Mouse (Mus musculus) Patski (cell line): ENCODE data around the gene Crygn. TPM values are rescaled to one million over a fixed set of nuclear protein-coding genes. Genes with fewer than 3 reads are reported as not detected.
A peak's percentile ranks its signal among the peaks of the same experiment; 100 is the strongest.

ENCODE experiments used
- ATAC-seq: fragments of 100-300 bp; one replicate; pipeline ENCODE4 v1.8.0; 2021
- CTCF ChIA-PET: fragments of 350-600 bp; sonication (Branson Sonifier 250); formaldehyde crosslinking; loops from one replicate; lab custom pipeline; 2022; ENCODE audit warnings: inconsistent platforms; lab: Charles Lee
- POLR2A ChIA-PET: fragments of 350-600 bp; sonication (Branson Sonifier 250); formaldehyde crosslinking; loops from one replicate; lab custom pipeline; 2022; ENCODE audit warnings: antibody characterized with exemption, inconsistent platforms; lab: Charles Lee
- DNase-seq: peaks from one replicate; pipeline ENCODE4 v3.0.0-alpha.2; 2011; ENCODE audit warnings: low read depth, low spot score
- H3K27me3 ChIP-seq: fragments of 371-371 bp; one replicate; pipeline ENCODE4 v1.5.1; 2021
- CTCF ChIP-seq: fragments of 100-300 bp; IDR thresholded peaks from one replicate; pipeline ENCODE4 v1.5.1; 2021
- in situ Hi-C: fragments of 300-500 bp; cut with MboI; formaldehyde crosslinking; loops from 3 replicates; pipeline ENCODE4 v1.11.1; 2018; ENCODE audit warnings: low pct_unique_long_range_greater_than_20kb, mixed read lengths
- polyA plus RNA-seq: library from polyadenylated mRNA; unstranded; gene quantifications from one replicate; pipeline ENCODE4 v1.2.3, GENCODE M21; 2021

Gene Crygn
- polyA plus RNA-seq, 1 experiment from 2014 or later: not detected

- no peak for TF ChIP-seq CTCF
Observed at GRCm38 (mm10) chr5:24718076-24718475, 39.7 kb downstream of the Crygn start.

DNA sequence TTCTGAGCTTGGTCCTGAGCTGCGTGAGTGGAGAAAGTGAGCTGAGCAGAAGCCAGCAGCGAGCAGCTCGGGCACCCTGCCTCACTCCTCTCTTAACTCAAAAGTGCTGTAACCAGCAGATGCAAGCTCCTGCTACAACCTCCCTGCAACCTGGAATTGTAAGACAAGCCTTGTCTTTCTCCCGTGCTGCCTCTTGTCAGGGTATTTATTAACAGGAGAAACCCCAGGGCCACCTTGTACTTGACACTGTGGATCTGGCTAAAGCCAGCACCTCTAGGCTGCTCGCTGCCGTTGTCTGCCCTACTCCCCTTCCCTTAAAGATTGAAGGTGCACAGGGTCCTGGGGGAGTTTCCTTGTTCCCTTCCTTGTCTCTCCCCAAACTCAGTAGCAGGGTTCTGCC, 43.8 kb downstream of the Crygn start:
- POLR2A ChIA-PET: interaction anchor here (0.6 kb wide), 1 partner anchor 66 kb away, joined by 3 read pairs; no protein-coding TSS in a partner anchor
- no peak for ATAC-seq

More at GRCm38 (mm10) chr5:24718076-24718475, 39.7 kb downstream of the Crygn start:
- ChIA-PET POLR2A (no interaction called here), CTCF (interaction anchor here (1.0 kb wide), 1 partner anchor 15 kb away, joined by 3 read pairs; no protein-coding TSS in a partner anchor)
- in situ Hi-C loops: no loop called here
- no peaks in the 10 kb centered on the region for H3K27me3 ChIP-seq
- ATAC-seq (no peak), DNase-seq (no peak)

DNA sequence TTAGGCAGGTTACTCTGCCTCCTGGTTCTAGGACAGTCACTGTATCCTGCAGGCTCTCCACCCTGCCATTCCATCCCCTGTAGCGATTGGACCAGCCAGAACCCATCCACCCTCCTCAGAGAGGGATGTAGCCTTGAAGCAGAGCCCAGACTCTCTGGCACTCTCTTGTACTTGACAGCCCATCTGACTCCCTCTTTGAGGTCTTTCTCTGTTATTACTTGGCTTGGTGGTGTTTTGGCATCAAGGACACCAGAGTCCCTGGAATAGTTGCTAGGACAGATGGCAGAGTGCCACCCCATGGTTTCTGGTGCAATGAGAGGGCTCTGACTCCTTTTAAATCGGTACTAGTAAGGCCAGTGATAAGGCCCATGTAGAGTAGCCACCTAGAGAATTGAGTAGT, 44.6 kb downstream of the Crygn start:
- no peak for TF ChIP-seq CTCF
- POLR2A ChIA-PET: no interaction called here
- ATAC-seq: no peak
- DNase-seq: no peak
- in situ Hi-C loops: no loop called here
- CTCF ChIA-PET: interaction anchor here (1.0 kb wide), 1 partner anchor 26 kb away, joined by 4 read pairs; no protein-coding TSS in a partner anchor
- H3K27me3 ChIP-seq: no peaks in the 10 kb centered on the region

More for the DNA sequence above, 43.8 kb downstream of the Crygn start:
- CTCF ChIA-PET: interaction anchor here (1.0 to 1.7 kb wide), 4 partner anchors 26 to 40 kb away, joined by 3 to 4 read pairs (median 3); no protein-coding TSS in a partner anchor
- no peak for TF ChIP-seq CTCF
- no peak for DNase-seq
- H3K27me3 ChIP-seq: no peaks in the 10 kb centered on the region
- in situ Hi-C loops: no loop called here

DNA sequence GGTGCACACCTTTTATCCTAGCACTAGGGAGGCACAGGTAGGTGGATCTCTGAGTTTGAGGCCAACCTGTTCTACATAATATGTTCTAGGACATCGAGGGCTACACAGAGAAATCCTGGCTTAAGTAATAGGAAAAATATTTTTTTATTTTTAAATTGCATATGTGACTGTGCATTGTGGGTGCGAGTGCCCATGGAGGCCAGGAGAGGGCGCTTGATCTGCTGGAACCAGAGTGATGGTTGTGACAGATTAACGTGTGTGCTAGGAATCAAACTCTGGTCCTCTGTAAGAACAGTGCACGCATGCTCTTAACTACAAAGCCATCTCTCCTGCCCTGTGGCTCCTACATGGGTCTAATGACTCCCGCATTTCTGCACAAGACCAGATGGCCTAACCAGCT, 46.2 kb downstream of the Crygn start:
- DNase-seq (no peak), ATAC-seq (no peak)
- no peak for TF ChIP-seq CTCF
- H3K27me3 ChIP-seq: no peaks in the 10 kb centered on the region
- POLR2A ChIA-PET: interaction anchor here (0.6 kb wide), 1 partner anchor 275 kb away, joined by 3 read pairs; no protein-coding TSS in a partner anchor
- in situ Hi-C loops: no loop called here
- CTCF ChIA-PET: interaction anchor here (1.0 kb wide), 1 partner anchor 40 kb away, joined by 3 read pairs; no protein-coding TSS in a partner anchor

- CTCF ChIA-PET: interaction anchor here (0.9 to 1.8 kb wide), 3 partner anchors 10 to 34 kb away, joined by 3 to 5 read pairs (median 4); no protein-coding TSS in a partner anchor
Observed at GRCm38 (mm10) chr5:24709962-24710361, 47.8 kb downstream of the Crygn start.

GRCm38 (mm10) chr5:24704615-24705014, 53.2 kb downstream of the Crygn start:
- in situ Hi-C loops: no loop called here
- peak; percentile 91 for ATAC-seq
- TF ChIP-seq CTCF: no peak
- peak; percentile 59 for DNase-seq
- ChIA-PET CTCF (no interaction called here), POLR2A (no interaction called here)
- no peaks in the 10 kb centered on the region for H3K27me3 ChIP-seq

More at GRCm38 (mm10) chr5:24709962-24710361, 47.8 kb downstream of the Crygn start:
- POLR2A ChIA-PET: no interaction called here
- in situ Hi-C loops: no loop called here
- TF ChIP-seq CTCF: no peak
- no peaks in the 10 kb centered on the region for H3K27me3 ChIP-seq
- DNase-seq: no peak
- ATAC-seq: no peak

- in situ Hi-C loops: no loop called here
- TF ChIP-seq CTCF: no peak
- CTCF ChIA-PET: interaction anchor here (1.1 to 2.6 kb wide), 4 partner anchors 9 to 15 kb away, joined by 3 to 7 read pairs (median 5); no protein-coding TSS in a partner anchor
Observed at GRCm38 (mm10) chr5:24701271-24701670, 56.5 kb downstream of the Crygn start.

More at GRCm38 (mm10) chr5:24701271-24701670, 56.5 kb downstream of the Crygn start:
- ATAC-seq: no peak
- POLR2A ChIA-PET: no interaction called here
- DNase-seq: no peak
- no peaks in the 10 kb centered on the region for H3K27me3 ChIP-seq

Other genes starting within 250 kb of the Crygn start
- gene Gbx1, start 230.8 kb downstream of the Crygn start, polyA plus RNA-seq: not detected
- gene Asb10, start 217.0 kb downstream of the Crygn start, polyA plus RNA-seq: not detected
- gene 4931409K22Rik, start 201.2 kb downstream of the Crygn start, polyA plus RNA-seq: not detected
- gene Abcf2, start 180.5 kb downstream of the Crygn start, polyA plus RNA-seq: 110 TPM
- gene Chpf2, start 171.3 kb downstream of the Crygn start, polyA plus RNA-seq: 52.0 TPM
- 64.3 TPM for gene Smarcd3, start 133.6 kb downstream of the Crygn start, polyA plus RNA-seq
- gene Nub1, start 72.5 kb downstream of the Crygn start, polyA plus RNA-seq: 85.2 TPM
- not detected for gene Wdr86, start 27.3 kb downstream of the Crygn start, polyA plus RNA-seq
- gene Rheb, start 84.6 kb upstream of the Crygn start, polyA plus RNA-seq: 168 TPM